Mouse (Mus musculus): Measurements from ENCODE around the gene Trim63.

The Trim63 gene

DNA sequence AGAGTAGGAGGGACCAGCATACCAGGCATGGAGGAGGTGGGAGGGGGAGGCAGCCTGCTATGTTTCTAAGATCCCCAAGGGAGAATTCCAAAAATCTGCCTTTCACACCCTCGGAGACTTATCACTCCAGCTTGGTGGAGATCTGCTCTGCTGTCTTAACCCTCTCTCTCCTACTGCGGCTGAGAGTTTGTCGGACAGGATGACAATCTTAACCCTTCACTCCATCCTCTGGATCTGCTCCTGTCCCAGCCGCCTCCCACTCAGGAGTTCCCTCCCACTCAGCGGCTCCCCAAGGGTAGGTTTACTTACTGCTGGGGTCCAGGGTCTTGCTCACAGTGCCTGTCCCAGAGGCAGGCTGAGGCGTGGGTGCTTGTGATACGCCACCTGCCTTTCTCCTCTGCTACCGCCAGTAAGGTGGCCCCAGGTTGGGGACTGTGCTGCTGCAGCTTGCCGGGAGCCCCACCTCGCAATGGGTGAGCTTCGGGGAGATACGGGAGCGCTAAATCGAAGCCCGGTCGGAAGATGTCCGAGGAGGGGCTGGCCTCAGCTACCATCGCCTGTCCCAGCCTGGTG lies 55.8 kb downstream of the Trim63 start:
- DNase-seq (ENCODE audit: low spot score) = no peak

DNA sequence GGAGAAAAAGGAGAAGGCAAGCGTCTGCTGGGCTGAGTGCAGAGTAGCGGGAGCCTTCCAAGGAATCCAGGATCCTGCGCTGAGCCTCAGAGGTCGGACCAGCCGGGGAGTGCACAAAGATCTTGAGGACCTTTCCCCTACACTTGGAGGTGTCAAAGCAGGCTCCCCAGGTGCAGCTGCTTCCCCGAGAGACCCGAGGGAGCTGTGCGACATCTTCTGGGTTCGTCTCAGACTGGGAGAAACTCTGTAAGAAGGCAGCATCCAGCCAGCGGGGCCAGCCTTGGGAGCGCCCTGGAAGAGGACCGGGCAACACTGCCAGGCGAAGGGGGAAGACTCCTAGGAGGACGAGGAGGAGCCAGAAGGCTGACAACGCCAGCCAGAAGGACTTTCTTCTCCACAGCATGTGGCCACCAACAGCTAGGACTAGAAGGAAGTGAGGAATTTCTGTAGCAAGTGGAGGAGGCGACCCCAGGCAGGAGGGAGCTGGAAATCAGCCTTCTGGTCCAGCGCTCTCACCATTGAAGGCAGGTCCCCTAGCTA lies 56.5 kb downstream of the Trim63 start:
- DNase-seq (ENCODE audit: low spot score) = no peak

DNA sequence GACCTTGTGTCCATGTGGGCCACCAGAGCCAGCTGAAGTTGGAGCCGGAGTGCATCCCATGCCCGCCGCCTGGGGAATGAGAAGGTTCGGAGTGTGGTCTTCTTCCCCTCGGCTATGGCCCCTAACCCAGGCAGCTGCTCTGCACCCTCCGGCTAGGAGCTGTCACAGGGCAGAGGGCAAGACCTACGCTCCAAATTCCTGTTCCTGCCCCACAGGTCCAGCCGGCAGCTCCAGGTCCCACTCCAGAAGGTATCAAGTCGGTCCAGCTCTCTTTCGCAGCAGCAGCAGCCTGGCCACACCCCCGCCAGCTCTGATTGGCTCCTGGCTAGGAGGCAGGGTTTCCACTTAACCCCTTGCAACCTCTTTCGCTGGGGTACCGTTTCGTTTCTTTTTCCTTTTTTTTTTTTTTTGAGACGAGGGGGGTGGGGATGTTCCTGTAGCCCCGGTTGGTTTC lies 57.4 kb downstream of the Trim63 start:
- DNase-seq (ENCODE audit: low spot score) = peak; percentile 77

DNA sequence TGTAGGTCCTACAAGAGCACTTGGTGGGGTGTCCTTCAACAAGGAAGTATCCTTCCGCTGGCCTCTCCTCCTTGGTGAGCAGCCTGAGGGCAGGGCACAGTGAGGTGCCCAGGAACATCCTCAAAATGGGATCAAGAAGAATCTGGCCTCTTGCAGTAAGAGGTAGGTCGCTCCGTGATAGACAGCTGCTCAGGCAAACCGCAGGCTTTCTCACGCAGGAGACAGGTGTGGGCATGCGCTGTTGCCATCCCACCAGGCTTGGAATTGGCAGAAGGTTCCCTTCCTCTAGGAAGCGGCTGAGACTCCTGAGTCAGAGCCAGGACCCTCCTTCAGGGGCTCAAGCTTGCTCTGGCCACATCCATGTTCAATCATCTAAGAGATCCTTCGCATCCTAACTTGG lies 58.4 kb downstream of the Trim63 start:
- no peak for DNase-seq (ENCODE audit: low spot score)

DNA sequence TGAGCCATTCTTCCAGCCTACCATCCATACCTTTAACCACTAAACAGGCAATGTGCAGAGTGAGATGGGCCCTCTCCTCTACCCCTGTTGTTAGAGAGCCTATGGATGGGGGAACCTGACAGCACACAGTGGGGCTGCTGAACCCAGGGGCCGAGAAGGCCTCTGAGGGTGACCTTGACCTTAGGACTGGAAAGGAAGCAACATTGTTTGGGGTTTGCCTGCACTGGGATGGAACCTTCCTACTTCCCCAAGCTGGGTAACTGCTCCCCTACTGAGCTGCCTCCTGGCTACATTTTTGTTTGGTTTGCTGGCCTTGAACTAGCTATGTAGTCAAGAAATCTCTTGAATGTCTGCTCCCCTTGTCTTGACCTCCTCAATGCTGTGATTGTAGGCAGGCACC lies 59.4 kb downstream of the Trim63 start:
- DNase-seq (ENCODE audit: low spot score) = no peak

DNA sequence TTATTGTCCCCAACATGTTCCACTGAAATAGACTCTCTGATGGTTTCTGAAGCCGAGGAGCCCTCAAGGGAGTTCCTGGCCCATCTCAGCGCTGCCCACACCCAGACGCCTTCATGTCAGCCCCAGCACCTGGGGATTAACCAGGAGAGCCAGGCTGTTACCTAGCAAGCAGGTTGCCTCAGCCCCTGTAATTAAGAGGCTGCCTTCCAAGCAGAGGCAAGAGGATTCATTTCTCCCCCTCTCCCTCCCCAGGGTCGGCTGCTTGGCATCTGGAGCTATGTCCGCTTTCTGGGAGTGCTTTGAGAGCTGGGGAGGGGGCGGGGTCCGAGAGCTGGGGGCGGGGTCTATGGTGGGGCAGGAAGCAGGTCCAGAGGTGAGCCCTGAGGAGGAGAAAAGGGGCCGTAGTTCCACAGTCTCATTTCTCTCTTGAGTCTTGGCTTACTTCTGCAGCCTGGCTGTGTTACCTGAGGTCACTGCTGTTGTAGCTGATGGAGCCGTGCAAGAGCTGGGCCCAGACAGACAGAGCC lies 63.2 kb downstream of the Trim63 start:
- no peak for DNase-seq (ENCODE audit: low spot score)

All from ovary, postnatal 36 days (tissue).